Mouse (Mus musculus) right cerebral cortex, adult 2 months (tissue): Measurements from ENCODE around the gene St13.

Experiments
- DNase-seq, 2 experiments: peaks; one replicate each; pipeline ENCODE4 v3.0.0; 2021 to 2022; ENCODE audit warnings: low spot score in 2 of 2

St13 gene

DNA sequence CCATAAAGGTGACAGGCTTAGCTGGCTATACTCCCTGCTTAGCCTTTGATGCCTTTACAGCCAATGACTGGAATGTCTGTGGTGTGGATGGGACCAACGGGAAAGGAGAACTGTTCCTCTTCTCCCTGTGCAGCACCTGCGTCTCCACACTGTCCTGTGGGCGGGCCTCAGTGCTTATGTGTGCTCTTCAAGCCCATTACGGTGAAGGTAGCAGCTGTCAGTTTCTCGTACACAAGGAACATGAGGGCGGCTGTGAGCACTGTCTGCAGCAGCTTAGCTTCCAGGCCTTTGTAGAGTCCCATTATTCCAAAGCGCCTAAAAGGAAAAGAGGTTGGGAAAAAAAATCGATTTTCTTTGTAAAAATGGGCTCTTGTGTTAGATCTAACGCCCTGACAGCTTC lies 80.4 kb downstream of the St13 start:
- DNase-seq = no peak

DNA sequence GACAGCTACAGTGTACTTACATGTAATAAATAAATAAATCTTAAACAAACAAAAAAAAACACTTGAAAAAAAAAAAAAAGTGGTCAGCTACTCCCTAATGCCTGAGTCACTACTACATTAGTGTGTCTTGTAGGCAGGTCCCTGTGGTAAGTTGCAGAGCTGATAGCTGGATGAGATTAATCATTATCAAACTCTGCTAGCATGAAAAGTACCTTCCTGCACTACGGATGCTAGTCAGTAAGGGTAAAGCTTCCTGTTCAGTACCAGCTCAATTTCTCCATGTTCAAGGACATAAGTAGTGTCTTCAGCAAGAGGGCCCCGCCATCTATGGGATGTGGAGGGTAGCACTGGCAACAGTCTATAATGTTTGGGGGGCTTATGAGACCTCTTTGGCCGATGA lies 85.9 kb downstream of the St13 start:
- DNase-seq = no peak
